Mouse (Mus musculus): Measurements from ENCODE around the gene Phpt1.

DNA sequence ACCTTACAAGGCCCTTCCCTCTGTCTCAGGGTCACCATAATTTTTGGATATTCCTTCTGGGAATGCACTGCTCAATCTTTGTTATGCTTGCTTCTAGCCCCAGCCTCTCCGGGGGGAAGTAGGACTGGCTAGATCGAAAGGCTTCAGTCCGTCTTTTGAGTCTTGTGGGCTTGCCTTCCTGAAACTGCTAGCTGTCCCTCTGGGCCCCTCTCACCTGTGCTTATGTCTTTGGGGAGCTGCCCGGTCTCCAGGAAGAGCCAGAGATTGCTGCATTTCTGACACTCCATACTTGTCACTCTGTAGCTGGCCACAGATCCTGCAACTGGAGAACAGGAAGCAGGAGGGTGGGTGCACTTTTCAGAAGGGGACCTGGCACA lies 45.8 kb upstream of the Phpt1 start:
- TF ChIP-seq CTCF (IDR thresholded peaks at IDR 0.05; ENCODE audit: borderline replicate concordance, extremely low read depth, insufficient read depth, insufficient read length) (no peak), POLR2A (IDR thresholded peaks at IDR 0.05; ENCODE audit: borderline replicate concordance, extremely low read depth, insufficient read depth, insufficient read length, poor library complexity, severe bottlenecking) (no peak)

Measured in brain, embryonic 14.5 days (tissue).